Mouse (Mus musculus) right cerebral cortex, postnatal 4 days (tissue): ENCODE data around the gene Acvrl1.
"Not testable (repeated sequence)": the region's sequence is repeated elsewhere in the genome, so short reads cannot be mapped to it uniquely, and the experiment has no call there.

ENCODE experiments used
- DNase-seq: peaks from one replicate; pipeline ENCODE4 v3.0.0-alpha.2; 2022

The Acvrl1 gene

GRCm38 (mm10) chr15:101107906-101108671 is 20.2 kb upstream of the Acvrl1 start:
- DNase-seq, result no peak

GRCm38 (mm10) chr15:101113176-101113575 is 15.1 kb upstream of the Acvrl1 start:
- no peak for DNase-seq

DNA sequence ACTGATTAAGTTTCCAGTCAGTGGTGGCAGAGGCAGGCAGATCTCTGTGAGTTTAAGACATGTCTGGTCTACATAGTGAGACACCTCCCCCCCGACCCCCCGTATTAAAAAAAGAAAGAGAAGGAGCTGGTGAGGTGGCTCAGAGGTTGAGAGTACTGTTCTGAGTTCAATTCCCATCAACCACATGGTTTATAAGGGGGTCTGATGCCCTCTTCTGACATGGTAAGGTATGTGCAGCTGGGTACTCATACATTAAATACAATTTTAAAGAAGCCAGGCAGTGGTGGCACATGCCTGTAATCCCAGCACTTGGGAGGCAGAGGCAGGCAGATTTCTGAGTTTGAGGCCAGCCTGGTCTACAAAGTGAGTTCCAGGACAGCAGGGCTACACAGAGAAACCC is 14.5 kb upstream of the Acvrl1 start:
- not testable (repeated sequence) for DNase-seq

DNA sequence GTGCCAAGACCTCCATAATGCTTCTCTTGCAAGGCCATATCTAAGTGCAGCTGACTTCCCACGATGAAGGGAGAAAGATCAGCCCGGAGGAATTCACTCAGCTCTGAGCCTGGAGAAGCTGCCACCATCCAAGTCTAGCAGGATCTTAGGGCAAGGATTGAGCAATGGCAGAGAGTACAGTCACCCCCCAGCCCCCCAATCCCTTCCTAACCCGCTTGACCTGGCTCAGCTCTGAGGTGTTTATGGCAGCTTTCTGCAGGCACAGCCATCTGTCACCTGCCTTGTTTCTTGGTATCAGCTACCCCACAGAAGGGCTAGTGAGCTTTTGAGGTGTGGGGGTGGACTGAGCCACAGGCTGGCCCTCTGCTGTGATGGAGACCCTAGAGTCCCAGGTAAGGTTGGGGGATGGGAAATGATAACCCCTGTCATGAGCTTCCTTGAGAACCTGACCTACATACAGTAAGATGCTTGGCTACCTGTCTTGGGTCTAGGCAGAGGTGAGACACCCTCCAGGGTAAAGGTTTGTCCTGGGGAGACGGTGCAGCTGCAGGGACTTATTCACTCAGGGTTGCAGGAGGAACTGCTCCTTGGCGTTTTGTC is 12.7 kb upstream of the Acvrl1 start, which contains the start of gene Ankrd33:
Gene Ankrd33 (plus strand): TSS at position 245 of the 600 bp plus-strand sequence.
- no peak for DNase-seq

- DNase-seq, result no peak
These were observed 9.8 kb upstream of the Acvrl1 start for GRCm38 (mm10) chr15:101118399-101119125.

GRCm38 (mm10) chr15:101121411-101122289 is 6.7 kb upstream of the Acvrl1 start:
- DNase-seq, result no peak

DNA sequence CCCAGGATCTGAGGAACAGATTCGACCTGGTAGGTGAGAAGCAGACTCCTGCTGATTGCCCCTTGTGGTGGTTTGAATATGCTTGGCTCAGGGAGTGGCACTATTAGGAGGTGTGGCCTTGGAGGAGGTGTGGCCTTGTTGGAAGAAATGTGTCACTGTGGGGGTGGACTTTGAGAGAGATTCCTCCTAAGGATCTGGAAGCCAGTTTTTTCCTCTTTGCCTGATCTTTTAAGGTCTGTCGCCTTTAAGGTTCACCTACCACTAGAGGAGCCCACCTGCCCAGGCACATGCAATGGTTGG is 6.1 kb upstream of the Acvrl1 start:
- no peak for DNase-seq

- DNase-seq, result no peak
These were observed 5.1 kb upstream of the Acvrl1 start for GRCm38 (mm10) chr15:101123202-101123601.

- no peak for DNase-seq
These were observed 2.8 kb upstream of the Acvrl1 start for GRCm38 (mm10) chr15:101125561-101125960.

DNA sequence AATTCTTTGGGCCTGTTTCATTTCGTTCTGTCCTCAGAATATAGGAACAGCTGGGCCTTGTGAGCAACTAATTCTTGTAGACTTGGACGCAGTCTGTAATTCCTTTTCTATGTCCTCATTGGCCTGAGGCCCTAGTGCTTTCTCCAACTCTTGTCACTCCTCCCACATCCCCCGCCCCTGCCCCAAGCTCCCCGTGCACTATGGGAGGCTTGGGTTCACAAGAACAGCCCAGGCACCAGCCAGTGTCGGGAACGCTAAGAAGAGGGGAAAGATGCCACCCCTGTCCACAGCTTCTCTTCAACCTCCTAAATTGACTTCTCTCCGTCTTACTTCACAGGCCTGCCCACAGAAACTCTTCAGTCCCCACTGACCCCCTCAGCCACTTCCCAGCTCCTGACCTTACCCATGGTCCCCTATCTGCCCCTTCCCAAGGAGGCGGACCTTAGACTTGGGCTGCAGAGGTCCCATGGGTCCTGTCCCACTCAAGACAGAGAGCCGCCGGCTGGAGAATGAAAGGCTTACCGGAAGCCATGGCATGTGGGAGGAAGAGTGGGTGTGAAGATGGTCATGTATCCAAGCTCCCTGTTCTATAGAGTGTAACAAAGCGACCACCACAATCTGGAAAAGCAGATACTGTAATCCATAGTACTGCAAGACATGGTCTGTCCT is 1.3 kb upstream of the Acvrl1 start:
- DNase-seq, result no peak

GRCm38 (mm10) chr15:101129412-101129811 is 1.1 kb downstream of the Acvrl1 start:
- no peak for DNase-seq

- no peak for DNase-seq
These were observed 3.2 kb downstream of the Acvrl1 start for GRCm38 (mm10) chr15:101131498-101131897.

DNA sequence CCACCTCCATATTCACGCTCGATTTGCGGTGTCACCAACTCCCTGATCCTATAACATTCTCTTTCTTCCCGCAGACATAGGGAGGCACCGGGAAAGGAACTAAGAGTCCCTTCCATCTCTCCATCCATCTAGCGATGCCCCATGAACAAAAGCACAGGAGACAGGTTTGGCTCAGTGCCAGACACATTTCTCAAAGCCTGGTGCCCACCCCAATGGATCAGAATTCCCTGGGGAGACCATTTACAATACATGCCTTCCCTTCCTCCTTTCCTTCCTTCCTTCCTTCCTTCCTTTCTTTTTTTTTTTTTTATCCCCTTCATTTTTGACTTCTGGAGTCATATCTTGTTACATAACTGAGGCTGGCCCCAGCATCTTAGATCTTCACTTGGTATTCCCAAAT is 3.7 kb downstream of the Acvrl1 start:
- DNase-seq, result no peak

DNA sequence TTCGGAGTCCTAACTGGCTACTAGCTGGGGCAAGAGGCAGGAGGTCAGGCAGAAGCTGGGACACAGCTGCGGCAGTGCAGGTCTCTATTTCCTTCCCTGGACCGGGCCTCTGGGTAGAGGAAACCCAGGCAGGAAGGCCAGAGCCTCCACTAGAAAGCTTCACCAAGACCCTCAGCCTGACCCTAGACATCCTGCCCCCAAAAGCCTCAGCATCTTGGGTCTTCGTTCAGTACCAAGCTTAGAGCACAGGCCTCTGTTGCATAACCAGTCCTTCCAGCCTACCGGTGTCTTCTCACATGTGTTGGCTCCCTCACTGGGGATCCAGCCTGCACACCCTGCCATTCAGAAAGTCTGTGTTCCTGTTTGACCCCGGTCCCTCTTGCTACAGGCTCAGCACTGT is 4.4 kb downstream of the Acvrl1 start:
- DNase-seq, result no peak

DNA sequence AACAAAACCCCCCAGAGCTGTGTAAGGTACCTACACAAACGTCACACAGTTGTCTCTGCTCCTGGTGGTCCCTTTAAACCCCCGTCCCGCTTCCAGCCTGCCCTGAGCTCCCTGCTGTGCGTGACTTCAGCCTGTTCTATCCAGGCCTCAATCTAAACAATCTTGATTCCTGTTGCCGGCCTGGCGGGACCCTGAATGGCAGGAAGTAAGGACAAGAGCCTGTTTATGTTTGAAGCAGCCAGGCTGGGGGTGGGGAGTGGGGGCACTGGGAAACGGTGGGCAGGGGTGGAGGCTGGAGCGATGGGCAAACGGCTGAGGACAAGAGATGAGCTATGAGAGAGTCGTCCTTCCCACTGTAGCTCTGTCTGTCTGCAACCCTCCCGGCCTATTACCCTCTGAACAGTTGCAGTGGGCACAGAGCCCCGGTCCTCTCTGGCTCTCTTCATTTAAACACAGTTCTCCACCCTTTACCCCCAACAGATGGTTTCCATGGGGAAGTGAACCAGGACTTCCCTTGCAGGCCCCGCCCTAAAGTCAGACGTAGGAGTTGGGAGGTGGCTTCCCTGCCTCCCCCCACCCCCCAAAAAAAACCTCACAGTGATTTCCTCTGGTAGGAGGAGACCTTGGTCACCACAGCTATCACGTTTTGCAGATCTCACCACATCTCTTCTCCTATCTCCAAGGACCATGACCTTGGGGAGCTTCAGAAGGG is 5.8 kb downstream of the Acvrl1 start:
- no peak for DNase-seq

- DNase-seq, result no peak
These were observed 7.1 kb downstream of the Acvrl1 start for GRCm38 (mm10) chr15:101135405-101135804.

- DNase-seq, result no peak
These were observed 9.1 kb downstream of the Acvrl1 start for GRCm38 (mm10) chr15:101137455-101137854.

DNA sequence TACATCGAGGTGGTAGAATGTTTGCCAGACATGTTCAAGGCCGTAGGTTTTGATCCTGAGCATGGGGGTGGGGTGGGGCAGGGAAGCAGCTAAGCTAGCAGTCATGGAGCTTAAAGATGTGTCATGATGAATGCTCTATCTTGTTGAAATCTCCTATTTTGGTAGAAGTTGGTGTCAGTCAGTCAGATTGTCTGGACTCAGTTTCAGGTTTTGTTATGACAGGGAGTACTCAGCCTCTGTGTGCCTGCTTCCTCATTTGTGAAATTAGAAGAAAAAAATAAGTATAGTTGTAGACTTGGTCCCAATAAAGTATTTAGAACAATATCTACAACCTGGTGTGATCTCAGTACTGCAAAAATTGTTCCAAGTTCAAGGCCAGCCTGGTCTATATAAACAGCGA is 10.4 kb downstream of the Acvrl1 start:
- no peak for DNase-seq

GRCm38 (mm10) chr15:101139885-101140284 is 11.6 kb downstream of the Acvrl1 start:
- no peak for DNase-seq

DNA sequence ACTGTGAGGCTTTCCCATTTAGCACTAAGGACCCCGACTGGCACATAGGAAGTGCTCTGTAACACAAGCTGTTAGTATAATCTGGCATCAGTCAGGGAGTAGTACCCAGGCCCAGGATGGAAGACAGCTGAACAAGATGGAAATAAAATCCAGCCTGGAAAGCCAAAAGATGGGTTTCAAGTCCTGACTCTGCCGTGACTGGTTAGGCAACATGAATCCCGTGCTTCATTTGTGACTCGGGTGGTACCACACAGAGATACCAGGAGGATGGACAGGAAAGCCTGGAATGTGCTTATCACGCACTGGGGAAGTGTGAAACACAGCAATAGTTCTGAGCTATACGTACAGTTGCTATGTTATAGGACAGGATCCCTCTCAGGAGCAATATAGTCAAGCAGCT is 12.3 kb downstream of the Acvrl1 start:
- DNase-seq, result no peak

GRCm38 (mm10) chr15:101141061-101141541 is 12.8 kb downstream of the Acvrl1 start:
- DNase-seq, result no peak

- DNase-seq, result no peak
These were observed 14.3 kb downstream of the Acvrl1 start for GRCm38 (mm10) chr15:101142672-101143071.
